Mouse (Mus musculus): Measurements from ENCODE around the gene Rhot1.

DNA sequence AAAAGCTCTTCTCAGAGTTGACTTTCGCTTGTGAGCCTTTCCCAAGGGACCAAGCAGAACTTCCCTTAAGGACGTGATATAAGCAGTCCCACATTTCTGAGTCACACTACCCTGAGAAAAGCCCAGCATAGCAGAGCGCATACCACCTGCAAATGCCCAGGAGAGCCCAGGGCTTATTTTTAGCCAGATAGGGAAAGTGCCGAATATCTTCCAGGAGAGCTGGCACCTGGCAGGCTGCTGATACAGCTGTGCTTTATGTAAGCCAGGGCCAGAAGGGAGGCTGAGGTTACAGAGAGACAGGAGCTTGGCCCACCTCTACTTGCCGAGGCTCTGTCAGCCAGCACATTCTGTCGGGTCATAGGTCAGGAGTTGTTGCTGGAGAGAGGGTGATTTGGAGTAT is 75.8 kb downstream of the Rhot1 start:
- TF ChIP-seq GATA1 (IDR thresholded peaks at IDR 0.05; ENCODE audit: low read length), result no peak
- no peak for TF ChIP-seq TAL1 (IDR thresholded peaks at IDR 0.05; ENCODE audit: low read length)

Measured in erythroblast, embryonic 14.5 days (primary cell).